Mouse (Mus musculus) cerebellum, adult 2 months (tissue): ENCODE data around the gene Slit1.

Experiments
- CTCF ChIP-seq: fragments of 200-500 bp; IDR thresholded peaks from 2 replicates; pipeline ENCODE4 v1.5.1; 2011; ENCODE audit warnings: low read depth, mild to moderate bottlenecking, control low read depth, low read length, moderate library complexity, borderline replicate concordance; ENCODE audit not compliant: insufficient read depth
- POLR2A ChIP-seq: fragments of 200-500 bp; IDR thresholded peaks from 2 replicates; pipeline ENCODE4 v1.6.1; 2011; ENCODE audit warnings: low read length, control low read depth, borderline replicate concordance; ENCODE audit not compliant: insufficient read depth

- TF ChIP-seq CTCF (no peak), POLR2A (no peak)
These were observed 114.5 kb downstream of the Slit1 start for GRCm38 (mm10) chr19:41628970-41629369.
